Mouse (Mus musculus): ENCODE measurements around the gene Mup15. TPM values are rescaled to one million over a fixed set of nuclear protein-coding genes. Genes with fewer than 3 reads are reported as not detected.
"Not testable (repeated sequence)": the region's sequence is repeated elsewhere in the genome, so short reads cannot be mapped to it uniquely, and the experiment has no call there.

Mup15 gene
- polyA plus RNA-seq (2015; fragmentation: Nextera tagmentation; extraction: Ambion mirVana), result not detected in 2 replicates

DNA sequence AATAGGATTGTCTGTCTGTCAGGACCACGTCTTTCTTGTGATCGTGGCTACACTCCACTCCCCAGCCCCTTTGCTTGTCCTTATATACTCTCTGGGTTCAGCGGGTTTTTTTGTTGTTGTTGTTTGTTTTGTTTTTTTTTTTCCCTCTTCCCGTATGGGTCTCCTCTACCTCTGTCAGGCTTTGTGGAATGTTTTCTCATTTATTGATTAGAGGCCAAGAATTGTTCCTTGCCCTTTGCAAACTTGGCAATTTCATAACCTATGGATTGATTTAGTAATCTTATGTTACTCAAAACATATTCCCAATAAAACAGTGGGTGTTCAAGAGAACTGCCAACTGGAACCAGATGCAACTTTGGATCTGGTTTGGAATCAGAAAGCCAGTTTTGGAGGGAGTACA is at the start of gene Mup15:
Gene Mup15 (minus strand): TSS at position 101 of the 400 bp plus-strand sequence.
- not testable (repeated sequence) for H3K27me3 ChIP-seq (ENCODE audit: control insufficient read depth, insufficient read depth, low read depth, low read length); H3K9me3 ChIP-seq (replicated peaks; ENCODE audit: control insufficient read depth, low read length, poor library complexity, severe bottlenecking); H3K4me1 ChIP-seq (ENCODE audit: control insufficient read depth, insufficient read depth, low read length); ATAC-seq; H3K4me3 ChIP-seq (ENCODE audit: low read depth, low read length); H3K27ac ChIP-seq (ENCODE audit: low read length); H3K36me3 ChIP-seq (ENCODE audit: control insufficient read depth, insufficient read depth, low read length); H3K4me2 ChIP-seq (ENCODE audit: low read length); H3K9ac ChIP-seq (ENCODE audit: low read depth, low read length)
- no CpG with 5 or more reads among the region's 4 CpGs for WGBS

Other genes with a start within 250 kb of the Mup15 start
- not detected in 2 replicates for gene Mup13, start 211.5 kb downstream of the Mup15 start, polyA plus RNA-seq (2015; fragmentation: Nextera tagmentation; extraction: Ambion mirVana)
- not detected in 2 replicates for gene Mup14, start 135.7 kb downstream of the Mup15 start, polyA plus RNA-seq (2015; fragmentation: Nextera tagmentation; extraction: Ambion mirVana)
- not detected in 2 replicates for gene Mup16, start 79.8 kb upstream of the Mup15 start, polyA plus RNA-seq (2015; fragmentation: Nextera tagmentation; extraction: Ambion mirVana)
- not detected in 2 replicates for gene Mup17, start 156.1 kb upstream of the Mup15 start, polyA plus RNA-seq (2015; fragmentation: Nextera tagmentation; extraction: Ambion mirVana)
- not detected in 2 replicates for gene Mup18, start 234.4 kb upstream of the Mup15 start, polyA plus RNA-seq (2015; fragmentation: Nextera tagmentation; extraction: Ambion mirVana)

Measured in midbrain, embryonic 16.5 days (tissue).